Mouse (Mus musculus): ENCODE measurements around the gene AI481877.

DNA sequence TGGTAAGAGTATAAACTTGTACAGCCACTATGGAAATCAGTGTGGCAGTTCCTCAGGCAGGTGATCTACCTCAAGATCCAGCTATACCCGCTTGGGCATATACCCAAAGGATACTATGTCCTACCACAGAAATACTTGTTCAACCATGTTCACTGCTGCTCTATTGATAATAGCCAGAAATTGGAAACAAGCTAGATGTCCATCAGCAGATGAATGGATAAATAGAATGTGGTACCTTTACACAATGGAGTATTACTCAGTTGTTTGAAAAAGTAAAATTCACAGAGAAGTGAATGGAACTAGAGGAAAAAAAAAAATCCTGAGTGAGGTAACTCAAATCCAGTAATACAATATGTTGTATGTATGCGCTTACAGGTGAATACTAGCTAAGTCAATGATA lies 34.6 kb downstream of the AI481877 start:
- TF ChIP-seq POLR2A (IDR thresholded peaks at IDR 0.05; ENCODE audit: borderline replicate concordance, extremely low read depth, low read depth, low read length): no peak
- no peak for TF ChIP-seq CTCF (IDR thresholded peaks at IDR 0.05; ENCODE audit: insufficient read depth, low read length)

Data from lung, adult 2 months (tissue).